Mouse (Mus musculus) adrenal gland, adult 8-10 months (tissue): Measurements from ENCODE around the gene Sh3glb1. TPM values are rescaled to one million over a fixed set of nuclear protein-coding genes. Genes with fewer than 3 reads are reported as not detected.
"Not testable (repeated sequence)": the region's sequence is repeated elsewhere in the genome, so short reads cannot be mapped to it uniquely, and the experiment has no call there.

Source experiments
- DNase-seq: peaks from one replicate; pipeline ENCODE4 v3.0.0; 2022
- total RNA-seq, 4 experiments: library from RNA; stranded (reverse); gene quantifications; 2 replicates each; pipeline ENCODE4 v1.2.4; 2022

Sh3glb1 gene
- total RNA-seq, result 100 to 1,000 TPM in 3 of 4 experiments, 10 to 100 TPM in 1; 82.1 to 133 (median 115) TPM

DNA sequence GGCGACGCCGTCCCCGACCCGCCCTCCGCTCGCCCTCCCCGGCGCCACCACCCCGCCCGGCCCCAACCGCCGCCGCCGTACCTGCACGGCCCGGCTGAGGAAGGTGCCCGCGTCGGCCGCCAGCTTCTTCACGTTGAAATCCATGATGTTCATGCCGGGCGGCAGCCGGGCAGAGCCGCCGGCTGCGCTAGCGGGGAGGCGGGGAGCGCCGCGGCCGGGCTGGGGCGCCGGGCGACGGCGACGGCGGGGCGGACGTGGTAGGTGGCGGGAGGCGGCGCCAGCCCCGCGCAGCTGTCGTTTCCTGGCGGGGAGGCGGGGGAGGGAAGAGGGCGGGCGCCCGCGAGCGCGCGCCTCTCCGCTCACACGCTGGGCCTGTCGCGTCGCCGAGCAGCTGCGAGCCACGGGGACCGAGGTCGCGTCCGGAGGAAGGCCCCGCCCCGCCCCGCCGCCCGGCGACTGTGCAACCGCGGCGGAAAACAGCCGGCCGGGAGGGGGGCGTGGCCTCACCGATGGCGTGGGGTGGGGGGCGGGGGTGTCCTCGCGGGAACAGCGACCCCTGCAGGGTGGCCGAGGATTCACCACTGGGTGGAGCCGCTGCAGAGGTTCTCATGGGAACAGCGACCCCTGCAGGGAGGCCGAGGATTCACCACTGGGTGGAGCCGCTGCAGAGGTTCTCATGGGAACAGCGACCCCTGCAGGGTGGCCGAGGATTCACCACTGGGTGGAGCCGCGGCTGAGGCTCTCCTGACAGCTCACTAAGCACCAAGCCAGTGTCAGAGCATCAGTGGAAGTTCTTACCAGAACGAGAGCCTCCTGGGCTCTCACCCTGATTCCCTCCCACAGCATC is at the start of gene Sh3glb1:
Gene Sh3glb1, minus strand, starts transcription at position 435 of the 847 bp plus-strand sequence.
- peak; percentile 92 for DNase-seq

DNA sequence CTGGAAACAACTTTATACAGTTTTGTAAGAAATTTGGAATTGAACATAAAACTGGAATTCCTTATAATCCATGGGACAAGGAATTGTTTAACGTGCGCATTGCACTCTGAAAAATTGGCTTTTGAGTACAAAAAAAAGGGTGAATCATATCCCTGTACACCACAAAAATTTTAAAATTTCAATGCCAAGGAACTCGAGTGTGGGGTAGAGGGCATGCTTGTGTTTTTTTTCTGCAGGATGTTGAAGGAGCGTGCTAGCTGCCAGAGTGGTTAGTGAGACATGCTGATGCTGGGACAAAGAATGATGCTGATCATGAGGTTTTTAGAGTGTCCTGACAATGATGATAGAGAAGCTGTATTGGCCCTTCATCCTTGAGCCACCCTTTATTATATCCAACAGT is 45.0 kb upstream of the Sh3glb1 start:
- DNase-seq, result no peak

DNA sequence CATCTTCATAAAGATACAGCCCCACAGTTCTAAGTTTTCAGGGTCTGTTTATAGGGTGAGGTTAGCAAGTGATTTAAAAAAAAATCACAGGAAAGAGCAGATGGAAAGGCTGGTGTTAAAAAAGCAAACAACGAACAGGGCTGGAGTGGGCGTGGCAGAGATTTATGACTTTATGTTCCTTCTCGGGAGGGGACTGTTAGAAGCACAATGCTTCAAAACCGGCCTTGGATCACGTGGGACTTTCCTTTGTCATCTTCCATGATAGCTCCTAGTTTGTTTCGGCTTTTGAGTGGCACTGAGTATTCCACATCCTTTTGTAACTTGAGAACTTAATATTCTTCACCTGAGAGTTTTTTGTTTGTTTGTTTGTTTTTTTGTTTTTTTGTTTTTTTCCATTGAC is 41.3 kb upstream of the Sh3glb1 start:
- DNase-seq, result no peak

DNA sequence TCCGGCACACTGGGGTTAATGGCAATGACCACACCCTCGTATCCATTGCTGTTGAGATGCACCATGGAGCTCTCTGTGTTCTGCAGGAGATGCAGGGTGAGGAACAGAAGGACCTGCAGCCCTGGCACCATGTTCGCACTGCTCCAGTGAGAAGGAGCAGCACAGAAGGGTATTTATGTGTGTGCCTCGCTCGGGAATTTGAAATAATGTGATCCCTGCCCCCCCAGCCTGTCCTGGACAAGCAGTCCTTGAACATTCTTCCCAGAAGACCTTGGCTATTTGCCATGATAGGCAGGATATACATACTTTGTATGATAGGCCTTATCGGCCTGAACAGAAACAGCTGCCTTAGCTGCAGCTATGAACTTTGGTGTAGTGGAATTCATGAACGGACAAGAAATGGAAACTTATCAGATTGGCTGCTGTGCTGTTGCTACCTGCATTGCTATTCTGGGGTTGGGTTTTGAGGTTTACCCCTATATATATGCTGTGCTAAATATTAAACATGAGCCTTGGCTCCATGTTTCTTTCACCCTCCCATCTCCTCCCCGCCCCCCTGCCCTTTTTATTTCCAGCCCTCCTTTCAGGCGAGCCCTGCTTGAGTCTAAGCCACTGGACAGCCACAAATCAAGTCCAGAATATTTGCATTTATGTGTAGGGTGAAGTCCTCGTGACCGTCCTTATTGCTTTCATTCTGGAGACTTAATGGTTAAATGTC is 40.6 kb upstream of the Sh3glb1 start, which contains the start of gene Clca3a1:
Gene Clca3a1, minus strand, starts transcription at position 386 of the 718 bp plus-strand sequence.
- DNase-seq, result no peak

DNA sequence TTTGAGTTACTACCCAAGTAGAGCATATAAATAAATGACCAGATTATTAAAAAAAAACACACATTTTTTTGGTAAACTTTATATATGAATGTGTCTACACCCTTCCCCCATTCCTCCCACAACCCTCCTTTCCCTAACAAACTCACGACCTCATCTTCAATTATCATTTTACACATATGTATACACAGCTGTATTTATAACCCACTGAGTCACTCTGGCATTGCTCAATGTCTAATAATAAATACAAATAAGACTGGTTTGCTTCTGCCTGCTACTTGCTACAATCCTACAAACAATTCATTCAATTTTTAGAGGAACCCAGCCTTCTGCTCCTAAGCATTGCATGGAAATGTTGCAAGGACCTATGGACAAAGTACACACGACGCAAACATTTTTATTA is 39.6 kb upstream of the Sh3glb1 start:
- DNase-seq, result no peak

DNA sequence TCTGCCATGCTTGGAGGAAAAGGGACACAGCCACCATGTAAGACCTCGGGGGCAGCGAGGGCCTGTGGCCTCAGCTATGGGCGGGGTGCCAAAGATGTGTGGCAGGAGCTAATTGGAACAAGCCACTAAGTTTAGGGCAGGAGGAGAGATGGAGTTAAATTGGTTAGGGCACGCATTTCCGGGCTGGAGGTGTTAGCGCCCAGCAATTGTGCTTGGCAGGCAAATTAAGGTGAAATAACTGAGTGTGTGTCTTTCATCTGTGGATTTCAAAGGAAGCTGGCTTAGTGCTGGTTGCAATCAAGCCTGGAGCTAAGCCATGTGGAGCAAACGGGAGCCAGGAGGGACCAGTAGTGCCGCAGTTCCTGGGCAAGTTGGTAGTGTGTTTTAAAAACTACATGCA is 36.0 kb upstream of the Sh3glb1 start:
- DNase-seq, result not testable (repeated sequence)

DNA sequence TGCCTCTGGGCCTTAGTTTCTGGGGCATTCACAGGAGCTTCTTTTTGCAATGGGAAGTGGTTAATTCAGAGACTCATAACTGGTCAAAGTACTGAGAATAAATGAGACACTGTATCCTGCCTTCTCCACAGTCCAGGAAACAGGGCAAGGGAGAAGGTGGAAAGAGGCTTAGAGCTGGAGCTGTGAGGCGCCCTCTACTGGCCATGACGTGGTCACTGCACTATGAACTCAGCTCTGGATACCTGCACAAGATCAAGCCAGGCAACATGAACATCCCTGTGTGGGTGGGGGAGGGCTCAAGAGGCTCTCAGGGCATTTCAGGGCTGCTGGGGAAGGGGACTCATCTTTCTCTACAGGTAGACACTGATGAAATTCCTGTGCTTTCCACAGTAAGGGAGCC is 33.0 kb upstream of the Sh3glb1 start:
- DNase-seq, result no peak

DNA sequence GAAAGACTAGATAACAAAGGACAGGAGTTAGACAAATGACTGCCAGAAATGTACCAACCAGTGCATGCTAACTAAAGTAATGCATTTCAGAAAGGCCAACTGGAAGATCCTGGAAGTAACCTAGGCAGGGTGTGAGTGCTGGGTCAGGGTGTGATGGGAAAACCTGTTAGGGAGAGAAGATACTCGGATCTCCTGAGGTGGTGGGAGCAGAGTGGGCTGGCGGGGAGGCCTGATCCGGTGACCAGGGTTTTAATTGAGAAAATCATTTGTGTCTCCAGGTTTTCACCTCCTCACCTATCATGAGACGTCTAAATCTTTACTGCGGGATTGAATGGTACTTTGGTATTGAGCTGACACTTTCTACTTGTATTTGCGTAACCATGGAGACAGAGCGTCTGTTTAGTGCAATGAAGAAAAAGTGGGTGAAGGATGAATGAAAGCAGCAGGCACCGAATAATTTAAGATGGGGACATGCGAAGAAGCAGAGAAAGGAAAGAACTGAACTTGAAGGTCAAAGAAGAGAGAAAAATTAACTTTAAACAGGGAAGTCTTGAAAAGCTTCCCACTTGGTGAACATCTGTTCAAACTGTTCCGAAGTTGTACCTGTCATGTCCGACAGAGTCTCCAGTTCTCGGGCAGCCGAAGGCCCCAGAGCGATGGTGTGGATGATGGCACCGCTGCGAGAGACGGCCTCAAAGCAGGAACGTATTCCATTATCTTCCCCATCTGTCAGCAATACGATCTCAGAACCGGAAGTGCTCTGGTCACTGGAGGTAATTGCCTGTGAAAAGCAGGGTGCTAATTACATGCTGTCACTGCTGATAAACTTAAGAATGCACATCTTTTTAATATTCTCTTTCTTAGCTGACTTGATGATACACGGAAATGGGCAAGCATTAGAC is 29.2 kb upstream of the Sh3glb1 start:
- DNase-seq, result not testable (repeated sequence)

DNA sequence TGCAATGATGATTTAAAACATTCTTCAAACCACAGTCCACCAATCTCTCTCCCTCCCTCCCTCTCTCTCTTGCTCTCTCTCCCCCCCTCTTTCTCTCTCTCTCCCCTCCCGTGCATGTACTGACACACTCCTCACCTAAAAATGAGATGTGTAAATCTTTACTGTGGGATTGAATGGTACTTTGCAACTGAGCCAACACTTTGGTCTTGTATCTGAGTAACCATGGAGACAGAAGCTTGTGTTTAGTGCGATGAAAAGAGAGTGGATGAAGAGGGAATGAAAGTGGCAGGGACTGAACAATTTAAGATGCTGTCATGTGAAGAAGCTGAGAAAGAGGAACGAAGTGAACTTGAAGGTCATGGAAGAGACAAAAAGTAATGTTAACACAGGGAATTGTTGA is 27.6 kb upstream of the Sh3glb1 start:
- DNase-seq, result not testable (repeated sequence)

DNA sequence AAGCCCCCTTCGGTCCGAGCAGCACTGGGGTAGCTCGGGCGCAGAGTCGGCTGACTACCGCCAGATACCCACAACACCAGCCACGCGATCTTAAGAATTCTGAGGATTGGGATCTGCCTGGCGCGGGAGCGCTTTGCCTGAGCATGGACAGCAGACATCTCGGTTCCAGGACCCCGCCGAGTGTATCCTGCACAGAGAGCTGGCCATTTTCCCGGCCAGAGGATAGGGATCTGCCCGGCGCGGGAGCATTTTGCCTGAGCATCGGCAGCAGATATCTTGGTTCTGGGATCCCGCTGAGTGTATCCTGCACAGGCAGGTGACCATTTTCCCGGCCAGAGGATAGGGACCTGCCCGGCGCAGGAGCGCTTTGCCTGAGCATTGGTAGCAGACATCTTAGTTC is 18.3 kb upstream of the Sh3glb1 start:
- not testable (repeated sequence) for DNase-seq

DNA sequence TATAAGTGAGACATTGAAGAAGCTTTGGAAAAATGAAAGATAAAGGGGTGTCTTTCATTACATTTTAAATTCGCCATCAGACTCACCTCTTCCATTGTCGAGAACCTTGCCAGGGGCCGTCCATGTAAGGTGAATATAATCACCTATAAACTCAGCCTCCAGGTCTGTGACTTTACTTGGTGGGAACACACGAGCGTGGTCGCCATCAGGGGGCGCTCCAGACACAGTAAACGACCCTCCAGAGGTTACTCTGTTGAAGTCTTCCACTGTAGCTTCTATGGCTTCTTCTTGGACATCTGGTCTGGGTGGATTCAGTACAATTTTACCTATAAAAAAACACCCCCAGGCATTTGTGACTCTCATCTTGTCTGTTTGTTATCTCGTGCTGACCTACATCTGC is 16.7 kb upstream of the Sh3glb1 start:
- DNase-seq, result no peak

DNA sequence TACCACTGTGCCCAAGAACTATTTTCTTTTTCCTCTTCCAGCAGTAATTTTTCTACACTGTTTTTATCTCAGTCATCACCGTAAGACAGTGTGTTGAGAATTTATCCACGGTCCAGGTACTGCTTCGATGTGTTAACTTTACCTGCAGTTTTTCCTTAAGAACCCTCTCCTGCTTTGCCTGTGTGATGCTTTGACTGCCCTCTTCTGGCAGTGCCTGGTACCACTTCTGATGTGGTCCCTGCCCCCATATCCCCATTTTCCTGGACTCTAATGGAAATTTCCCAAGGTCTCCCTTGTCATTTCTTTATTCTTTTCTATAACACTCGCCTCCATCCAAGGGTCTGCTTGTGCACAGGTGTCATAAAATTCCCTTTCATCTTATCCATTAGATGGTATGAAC is 3.3 kb upstream of the Sh3glb1 start:
- DNase-seq, result peak; percentile 25

DNA sequence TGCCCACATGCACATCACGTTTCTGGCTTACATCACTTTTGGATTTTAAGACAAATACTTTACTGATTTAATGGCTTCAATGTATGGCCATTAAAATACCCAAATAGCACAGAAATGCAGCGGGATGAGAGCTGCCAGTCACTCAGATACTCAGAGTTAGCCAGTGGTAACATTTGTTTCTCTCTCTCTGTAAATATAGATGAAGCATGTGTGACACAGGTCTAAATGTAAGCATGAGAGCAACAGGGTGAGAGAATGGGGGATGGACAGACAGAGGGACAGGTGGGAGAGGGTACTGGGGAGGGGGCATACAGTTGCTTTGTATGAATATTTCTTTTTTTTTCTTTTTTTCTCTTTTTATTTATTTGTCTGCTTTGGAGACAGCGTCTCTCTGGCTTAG is 2.4 kb upstream of the Sh3glb1 start:
- DNase-seq, result not testable (repeated sequence)

DNA sequence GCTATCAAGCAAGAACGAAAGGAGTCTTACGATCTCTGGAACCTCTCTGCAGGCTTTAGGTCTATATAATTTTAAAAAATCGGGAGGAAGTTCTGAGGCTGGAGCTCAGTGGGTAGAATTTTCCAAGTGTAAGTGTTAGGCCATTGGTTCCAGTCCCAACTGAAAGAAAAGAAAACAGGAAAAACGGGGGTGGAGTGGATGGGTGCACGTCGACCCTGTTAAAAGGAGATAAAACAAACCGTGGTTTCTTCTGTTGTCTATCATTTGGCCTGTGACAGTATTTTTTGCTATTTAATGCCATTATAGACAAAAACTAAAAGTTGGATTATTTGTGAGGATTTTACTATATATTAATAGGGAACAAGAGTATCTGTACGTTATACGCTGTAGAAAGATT is 1.7 kb upstream of the Sh3glb1 start:
- DNase-seq, result no peak

DNA sequence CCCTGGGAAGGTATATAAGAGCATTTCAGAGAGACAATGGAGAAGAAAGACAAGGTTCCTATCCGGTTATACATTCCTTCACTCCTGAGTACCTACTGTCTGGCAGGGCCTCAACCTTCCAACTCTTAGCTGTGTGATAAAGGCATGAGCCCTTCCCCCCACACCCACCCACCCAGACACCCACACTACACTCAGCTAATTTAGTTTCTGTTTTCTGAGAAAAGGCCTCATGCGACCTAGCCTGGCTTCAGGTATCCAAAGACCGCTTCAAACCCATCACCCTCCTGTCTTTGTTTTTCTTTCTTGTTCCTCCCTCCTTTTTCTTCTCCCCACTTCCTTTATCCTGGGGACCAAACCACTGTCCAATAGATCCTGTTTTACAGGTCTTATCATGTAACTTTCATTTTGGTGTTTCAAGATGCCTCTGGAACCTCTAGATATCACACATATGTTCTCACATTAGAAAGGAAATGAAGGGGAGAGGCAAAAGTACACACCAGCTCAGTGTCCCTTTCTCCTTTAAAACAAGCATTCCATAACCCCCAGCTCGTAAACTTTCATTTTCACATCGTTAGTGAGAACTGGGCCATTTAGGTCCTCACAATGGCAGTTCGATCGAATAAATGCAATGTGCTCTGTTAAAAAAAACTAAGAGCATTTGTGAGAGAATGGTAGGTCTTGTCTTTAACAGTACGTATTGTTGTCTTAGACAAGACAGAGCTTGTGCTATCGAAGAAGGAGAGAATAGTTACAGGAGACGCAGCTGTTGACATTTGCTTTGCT is 1.1 kb upstream of the Sh3glb1 start:
- DNase-seq, result no peak

DNA sequence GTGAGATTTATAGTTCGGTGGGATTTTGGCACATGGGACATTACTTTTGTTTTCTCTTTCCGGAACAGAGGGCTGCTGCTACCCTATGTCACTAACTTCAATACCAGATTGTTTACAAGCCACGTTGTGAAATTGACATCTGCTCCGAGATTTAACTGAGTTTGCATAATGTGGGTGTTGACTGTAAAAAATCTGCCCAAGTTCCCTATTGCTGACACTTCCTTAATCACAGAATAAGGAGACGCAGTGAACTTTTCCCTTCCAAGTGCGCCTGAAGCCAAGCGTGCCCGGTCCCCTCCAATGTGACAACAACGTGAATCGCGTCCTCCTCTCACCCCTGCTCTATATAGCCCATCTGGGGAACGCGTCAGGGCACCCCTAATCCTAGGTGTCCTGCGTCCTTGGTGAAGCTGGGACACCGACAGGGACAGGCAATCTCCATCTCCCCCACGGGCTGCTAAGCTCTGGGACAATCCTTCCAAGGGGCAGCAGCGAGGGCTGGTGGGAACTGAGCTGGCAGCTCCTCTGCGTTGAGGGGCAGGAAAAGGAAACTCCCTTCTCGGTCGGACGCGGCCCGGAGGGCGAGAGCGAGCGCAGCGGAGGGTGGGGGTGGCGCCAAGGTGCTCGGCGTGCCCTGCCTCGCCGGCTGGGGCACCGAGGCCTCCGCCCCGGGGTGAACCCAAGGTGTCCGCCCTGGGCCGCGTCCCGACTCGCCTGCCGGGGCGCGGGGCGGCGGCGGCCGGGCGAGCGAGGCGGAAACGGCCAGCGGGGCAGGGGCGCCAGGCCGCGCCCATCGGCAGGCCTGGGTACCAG is 841 bp downstream of the Sh3glb1 start:
- peak; percentile 54 for DNase-seq

DNA sequence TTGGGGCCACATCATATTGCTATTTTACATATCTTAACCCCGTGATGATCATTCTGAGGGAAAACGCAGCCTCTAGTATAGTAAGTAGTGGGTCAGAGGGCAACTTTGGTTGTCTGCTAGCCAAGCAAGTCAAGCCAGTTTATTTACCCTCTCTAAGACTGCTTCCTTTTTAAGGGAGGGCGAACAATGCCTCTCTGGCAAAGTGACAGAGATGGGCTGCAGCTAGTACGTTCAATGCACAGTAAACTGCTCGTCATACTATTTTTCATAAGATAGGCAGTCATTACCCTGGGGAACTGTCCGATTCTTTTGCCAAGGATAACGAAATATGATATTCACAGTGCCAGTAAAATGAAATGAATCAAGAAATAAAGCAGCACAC is 1.4 kb downstream of the Sh3glb1 start:
- DNase-seq, result peak; percentile 20

DNA sequence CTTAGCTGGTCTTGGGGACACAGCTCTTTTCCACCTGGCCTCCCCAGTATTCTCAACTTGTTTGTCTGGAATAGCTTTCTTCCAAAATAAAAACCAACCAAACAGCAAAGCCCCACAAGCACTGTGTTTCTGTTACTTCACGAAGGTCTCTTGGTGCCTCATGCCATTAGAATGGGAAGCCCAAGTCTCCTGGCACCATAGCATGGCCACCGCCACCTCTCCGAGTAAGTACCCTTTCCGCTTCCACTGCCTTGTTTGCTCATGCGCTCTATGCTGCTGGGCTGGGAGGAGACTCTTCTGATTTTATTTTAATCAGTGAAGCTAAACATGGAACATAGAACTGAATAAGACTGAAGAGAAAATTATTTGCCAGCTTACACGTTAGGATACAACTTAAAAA is 2.3 kb downstream of the Sh3glb1 start:
- DNase-seq, result no peak

DNA sequence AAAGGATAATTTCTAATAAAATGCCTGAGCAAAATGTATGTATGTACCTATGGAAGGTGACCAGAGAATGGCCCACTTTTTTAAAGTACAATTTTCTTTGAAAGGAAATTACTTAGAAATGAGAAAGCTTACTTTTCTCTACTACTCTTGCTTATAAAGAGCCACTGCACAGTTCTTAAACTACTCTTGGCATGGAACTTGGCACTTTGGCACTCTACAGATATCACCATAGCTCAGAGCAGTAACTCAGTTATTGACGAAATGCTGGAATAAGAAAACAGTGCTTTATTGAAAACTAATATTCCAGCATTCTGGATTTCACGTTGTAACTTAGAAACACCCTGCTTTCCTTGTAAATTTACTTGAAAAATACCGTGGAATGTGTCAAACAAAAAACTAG is 3.0 kb downstream of the Sh3glb1 start:
- DNase-seq, result no peak

DNA sequence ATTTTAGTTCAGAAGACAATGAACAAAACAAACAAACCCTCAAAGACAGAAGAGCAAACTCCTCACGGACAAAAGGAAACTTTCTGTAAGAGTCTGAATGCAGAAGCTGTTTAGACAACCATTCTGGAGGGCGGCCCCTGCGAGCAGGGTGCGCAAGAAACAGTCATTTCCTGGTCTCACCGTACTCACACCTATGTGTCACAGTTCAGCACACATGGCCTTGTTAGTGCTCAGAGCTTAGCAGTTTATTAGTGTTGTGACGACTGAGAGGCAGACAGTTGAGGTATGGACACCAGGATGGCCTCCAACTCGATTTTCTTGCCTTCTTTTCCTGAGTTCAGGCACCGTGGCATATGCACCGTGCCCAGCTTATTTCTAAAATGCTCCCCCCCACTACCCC is 4.2 kb downstream of the Sh3glb1 start:
- no peak for DNase-seq

DNA sequence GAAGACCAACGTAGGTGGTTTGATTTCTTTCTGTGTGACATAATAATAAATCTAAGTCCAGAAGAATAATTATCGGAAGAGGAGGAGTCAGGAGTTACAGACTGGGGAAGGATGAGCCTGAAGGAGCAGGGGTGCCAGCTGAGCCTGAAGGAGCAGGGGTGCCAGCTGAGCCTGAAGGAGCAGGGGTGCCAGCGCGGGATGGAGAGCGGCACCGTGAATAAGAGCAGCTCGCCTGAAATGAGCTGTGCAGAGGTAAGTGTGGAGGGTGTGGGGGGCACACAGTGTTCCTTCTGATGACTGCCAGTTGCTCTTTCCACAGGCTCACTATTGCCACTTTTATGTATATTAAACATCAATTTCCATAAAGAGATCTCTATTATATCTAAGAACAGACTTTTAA is 5.1 kb downstream of the Sh3glb1 start:
- DNase-seq, result no peak
